Mouse (Mus musculus) spleen, adult 2 months (tissue): ENCODE results near the gene Ndufb6.

Experiments
- CTCF ChIP-seq: fragments of 200-500 bp; IDR thresholded peaks from 2 replicates; pipeline ENCODE4 v1.5.1; 2011; ENCODE audit warnings: mild to moderate bottlenecking, inconsistent platforms; ENCODE audit not compliant: insufficient read depth, insufficient read length, insufficient replicate concordance; ENCODE audit errors: extremely low read depth
- POLR2A ChIP-seq: fragments of 200-500 bp; IDR thresholded peaks from 2 replicates; pipeline ENCODE4 v1.6.1; 2011; ENCODE audit warnings: low read depth, low read length, inconsistent platforms

DNA sequence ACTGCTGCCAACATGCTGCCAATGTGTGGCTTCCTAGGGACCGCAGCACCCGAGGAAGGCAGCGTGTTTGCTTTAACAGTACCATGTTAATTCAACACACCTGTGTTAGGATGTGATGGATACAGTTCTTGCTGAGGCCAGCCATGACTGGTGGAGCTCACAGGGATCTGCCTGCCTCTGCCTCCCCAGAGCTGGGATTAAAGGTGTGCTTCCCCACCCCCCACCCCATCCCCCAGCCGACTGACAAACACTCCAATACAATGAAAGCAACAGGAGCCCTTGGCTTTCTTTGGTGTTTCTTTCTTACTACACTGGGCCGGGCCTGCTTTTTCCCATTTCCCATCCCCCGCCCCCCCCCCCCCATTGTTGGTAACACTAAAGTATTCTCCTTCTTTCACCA lies 45.0 kb downstream of the Ndufb6 start:
- no peak for TF ChIP-seq CTCF
- no peak for TF ChIP-seq POLR2A
